Mouse (Mus musculus) heart, embryonic 16.5 days (tissue): ENCODE measurements around the gene Mylk. TPM values are rescaled to one million over a fixed set of nuclear protein-coding genes. Genes with fewer than 3 reads are reported as not detected.

Experiments
- ATAC-seq: fragments of 200-750 bp; cut with Nextera tagmentation; replicated peaks from 2 replicates; pipeline ENCODE4 v1.8.0; 2017; ENCODE audit warnings: moderate number of reproducible peaks; ENCODE audit not compliant: insufficient read depth, low FRiP score; ENCODE audit errors: extremely low read depth
- H3K27ac ChIP-seq: fragments of 300-500 bp; sonication (generic); 2 replicates; pipeline ENCODE4 v1.5.1; 2014; ENCODE audit warnings: mild to moderate bottlenecking, low read length, control low read depth, moderate library complexity
- H3K27me3 ChIP-seq: fragments of 300-500 bp; sonication (generic); 2 replicates; pipeline ENCODE4 v1.6.1; 2014; ENCODE audit warnings: low read length, mixed read lengths; ENCODE audit not compliant: control insufficient read depth, insufficient read depth
- H3K36me3 ChIP-seq: fragments of 300-500 bp; sonication (generic); 2 replicates; pipeline ENCODE4 v1.6.1; 2014; ENCODE audit not compliant: control insufficient read depth, insufficient read depth
- H3K4me1 ChIP-seq: fragments of 300-500 bp; sonication (generic); 2 replicates; pipeline ENCODE4 v1.6.1; 2014; ENCODE audit warnings: low read length, mixed read lengths; ENCODE audit not compliant: control insufficient read depth, insufficient read depth
- H3K4me2 ChIP-seq: fragments of 300-500 bp; sonication (generic); 2 replicates; pipeline ENCODE4 v1.6.1; 2014; ENCODE audit warnings: low read depth, mild to moderate bottlenecking, control low read depth, low read length
- H3K4me3 ChIP-seq: fragments of 300-500 bp; sonication (generic); 2 replicates; pipeline ENCODE4 v1.5.1; 2014; ENCODE audit warnings: mild to moderate bottlenecking, control low read depth, low read length
- H3K9ac ChIP-seq: fragments of 300-500 bp; sonication (generic); 2 replicates; pipeline ENCODE4 v1.6.1; 2014; ENCODE audit warnings: low read length, control low read depth
- H3K9me3 ChIP-seq: fragments of 300-500 bp; sonication (generic); replicated peaks from 2 replicates; pipeline ENCODE4 v1.6.1; 2016; ENCODE audit warnings: low read length; ENCODE audit not compliant: control insufficient read depth
- WGBS: fragments of 180-500 bp; shearing (Covaris S2); extraction: QIAGEN DNeasy Blood & Tissue Kit; methylation state at CpG from one replicate; pipeline ENCODE4 v1.1.7; 2014; 5-methylcytosine and 5-hydroxymethylcytosine counted together
- polyA plus RNA-seq: library from polyadenylated mRNA; unstranded; fragments of >200 nt; fragmentation: Nextera tagmentation; extraction: Ambion mirVana; gene quantifications from 2 replicates; pipeline ENCODE4 v1.2.1, GENCODE M21; 2015

The Mylk gene
- polyA plus RNA-seq, 1 experiment from 2014 or later = 14.2 TPM

- ATAC-seq = no peak
These were observed 186.3 kb downstream of the Mylk start for GRCm38 (mm10) chr16:34931306-34931705.

GRCm38 (mm10) chr16:34933173-34933572 is 188.2 kb downstream of the Mylk start:
- H3K4me3 ChIP-seq = no peak overlapping the region
- no peak overlapping the region for H3K27ac ChIP-seq
- no peak overlapping the region for H3K9ac ChIP-seq
- peaks cover 23% of the 10 kb centered on the region for H3K27me3 ChIP-seq
- H3K4me2 ChIP-seq = no peak overlapping the region
- H3K4me1 ChIP-seq = peaks cover 37% of the 10 kb centered on the region
- ATAC-seq = no peak
- no peaks in the 10 kb centered on the region for H3K9me3 ChIP-seq
- H3K36me3 ChIP-seq = no peaks in the 10 kb centered on the region
- WGBS = 42% methylated on average over 4 of the region's 4 CpGs

More at GRCm38 (mm10) chr16:34931306-34931705, 186.3 kb downstream of the Mylk start:
- Histone ChIP-seq H3K27ac (no peak overlapping the region; the same call in 1 of the 2 replicates), H3K4me1 (peaks cover 35% of the 10 kb centered on the region), H3K27me3 (peaks cover 23% of the 10 kb centered on the region), H3K4me2 (no peak overlapping the region), H3K36me3 (no peaks in the 10 kb centered on the region), H3K9ac (no peak overlapping the region), H3K9me3 (0 out of 2 replicates have a peak, but pooled peaks cover 3% of the 10 kb centered on the region), H3K4me3 (no peak overlapping the region)
- WGBS = 37% methylated on average over 2 of the region's 2 CpGs

GRCm38 (mm10) chr16:34934486-34934885 is 189.5 kb downstream of the Mylk start:
- Histone ChIP-seq H3K9me3 (no peaks in the 10 kb centered on the region), H3K27ac (no peak overlapping the region), H3K4me2 (no peak overlapping the region), H3K36me3 (no peaks in the 10 kb centered on the region), H3K9ac (no peak overlapping the region), H3K27me3 (peaks cover 20% of the 10 kb centered on the region), H3K4me1 (peaks cover 40% of the 10 kb centered on the region), H3K4me3 (no peak overlapping the region)
- 65% methylated on average over 6 of the region's 6 CpGs for WGBS
- ATAC-seq = no peak

- 67% methylated on average over 9 of the region's 9 CpGs for WGBS
- Histone ChIP-seq H3K4me2 (no peak overlapping the region), H3K27me3 (peaks cover 19% of the 10 kb centered on the region), H3K27ac (no peak overlapping the region; the same call in 1 of the 2 replicates), H3K9me3 (no peaks in the 10 kb centered on the region), H3K9ac (0 out of 2 replicates have a peak overlapping the region, but pooled peaks have one; percentile 48), H3K4me1 (peaks cover 34% of the 10 kb centered on the region), H3K36me3 (no peaks in the 10 kb centered on the region), H3K4me3 (no peak overlapping the region)
- no peak for ATAC-seq
These were observed 190.7 kb downstream of the Mylk start for GRCm38 (mm10) chr16:34935514-34936338.

- H3K9ac ChIP-seq = no peak overlapping the region
- peaks cover 19% of the 10 kb centered on the region for H3K27me3 ChIP-seq
- H3K36me3 ChIP-seq = no peaks in the 10 kb centered on the region
- H3K4me3 ChIP-seq = no peak overlapping the region
- WGBS = 46% methylated on average over 9 of the region's 9 CpGs
- no peak overlapping the region for H3K27ac ChIP-seq
- no peak for ATAC-seq
- no peaks in the 10 kb centered on the region for H3K9me3 ChIP-seq
- peaks cover 28% of the 10 kb centered on the region for H3K4me1 ChIP-seq
- no peak overlapping the region for H3K4me2 ChIP-seq
These were observed 191.4 kb downstream of the Mylk start for GRCm38 (mm10) chr16:34936339-34936810.

- peak; percentile 57 for ATAC-seq
- no peak overlapping the region for H3K4me3 ChIP-seq
- H3K9ac ChIP-seq = 0 out of 2 replicates have a peak overlapping the region, but pooled peaks have one; percentile 8
- peak overlapping the region; percentile 76 for H3K27ac ChIP-seq
- 39% methylated on average over 4 of the region's 4 CpGs for WGBS
- no peaks in the 10 kb centered on the region for H3K9me3 ChIP-seq
- H3K36me3 ChIP-seq = no peaks in the 10 kb centered on the region
- H3K4me2 ChIP-seq = no peak overlapping the region
- H3K27me3 ChIP-seq = peaks cover 11% of the 10 kb centered on the region
- peaks cover 24% of the 10 kb centered on the region for H3K4me1 ChIP-seq
These were observed 192.6 kb downstream of the Mylk start for GRCm38 (mm10) chr16:34937611-34938010.

- Histone ChIP-seq H3K9ac (peak overlapping the region; percentile 24; the same call in 1 of the 2 replicates), H3K4me1 (peaks cover 24% of the 10 kb centered on the region)
These were observed 193.2 kb downstream of the Mylk start for GRCm38 (mm10) chr16:34938248-34938647.

GRCm38 (mm10) chr16:34939951-34940350 is 194.9 kb downstream of the Mylk start:
- 77% methylated on average over 5 of the region's 5 CpGs for WGBS
- no peak overlapping the region for H3K4me3 ChIP-seq
- H3K27me3 ChIP-seq = peaks cover 2% of the 10 kb centered on the region; the same call in 1 of the 2 replicates
- H3K9ac ChIP-seq = no peak overlapping the region
- no peak overlapping the region for H3K27ac ChIP-seq
- H3K36me3 ChIP-seq = no peaks in the 10 kb centered on the region
- H3K4me2 ChIP-seq = no peak overlapping the region
- H3K9me3 ChIP-seq = no peaks in the 10 kb centered on the region
- ATAC-seq = no peak
- peaks cover 24% of the 10 kb centered on the region for H3K4me1 ChIP-seq

More at GRCm38 (mm10) chr16:34938248-34938647, 193.2 kb downstream of the Mylk start:
- Histone ChIP-seq H3K36me3 (no peaks in the 10 kb centered on the region), H3K4me3 (no peak overlapping the region), H3K27me3 (peaks cover 11% of the 10 kb centered on the region), H3K27ac (peak overlapping the region; percentile 64), H3K9me3 (no peaks in the 10 kb centered on the region), H3K4me2 (no peak overlapping the region)
- 89% methylated on average over 2 of the region's 2 CpGs for WGBS
- peak; percentile 25; the same call in 1 of the 2 replicates for ATAC-seq

GRCm38 (mm10) chr16:34940363-34940762 is 195.4 kb downstream of the Mylk start:
- ATAC-seq = no peak
- H3K4me2 ChIP-seq = no peak overlapping the region
- peaks cover 24% of the 10 kb centered on the region for H3K4me1 ChIP-seq
- no peaks in the 10 kb centered on the region for H3K27me3 ChIP-seq
- H3K9ac ChIP-seq = no peak overlapping the region
- H3K36me3 ChIP-seq = no peaks in the 10 kb centered on the region
- WGBS = 62% methylated on average over 5 of the region's 5 CpGs
- no peak overlapping the region for H3K27ac ChIP-seq
- H3K4me3 ChIP-seq = no peak overlapping the region
- no peaks in the 10 kb centered on the region for H3K9me3 ChIP-seq
